Mouse (Mus musculus): ENCODE results near the gene Rfx8.

Rfx8 gene

DNA sequence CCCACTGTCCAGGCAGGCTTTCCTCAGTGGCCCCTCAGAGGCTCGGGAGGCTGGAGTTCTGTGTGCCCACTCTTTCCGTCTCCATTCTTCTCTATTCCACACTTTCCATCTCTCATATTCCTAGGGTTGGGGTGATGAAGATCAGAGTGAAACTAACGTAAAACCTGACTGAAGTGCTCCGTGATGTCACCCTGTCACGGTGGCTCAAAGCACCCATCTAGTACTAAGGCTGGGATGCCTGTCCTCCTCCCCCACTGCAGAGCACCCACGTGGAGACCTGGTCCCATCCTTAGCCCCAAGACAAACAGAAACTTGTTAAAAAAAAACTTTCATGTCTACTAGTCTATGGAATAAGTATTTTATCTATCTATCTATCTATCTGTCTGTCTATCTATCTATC lies 14.1 kb upstream of the Rfx8 start:
- DNase-seq (ENCODE audit: low spot score in 2 of 2) = no peak

DNA sequence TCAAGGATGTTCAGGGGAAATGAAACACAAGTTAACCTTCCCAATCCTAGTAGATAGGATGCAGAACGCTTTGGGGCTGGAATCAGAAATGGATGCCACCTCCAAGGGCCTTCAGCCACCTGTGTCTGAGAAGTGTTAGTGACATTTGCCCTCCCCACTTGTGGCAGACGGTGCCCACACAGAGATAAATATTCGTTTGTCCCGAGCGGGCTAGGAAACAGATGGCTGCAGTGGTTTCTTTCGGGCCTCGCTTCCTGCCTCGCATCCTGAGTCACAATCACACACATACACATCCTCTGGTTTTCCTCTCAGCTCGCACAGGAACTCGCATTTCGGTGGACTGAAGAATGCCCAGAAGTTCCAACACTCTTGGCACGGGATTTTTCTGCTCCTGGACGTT lies 13.5 kb upstream of the Rfx8 start:
- no peak for DNase-seq (ENCODE audit: low spot score in 2 of 2)

DNA sequence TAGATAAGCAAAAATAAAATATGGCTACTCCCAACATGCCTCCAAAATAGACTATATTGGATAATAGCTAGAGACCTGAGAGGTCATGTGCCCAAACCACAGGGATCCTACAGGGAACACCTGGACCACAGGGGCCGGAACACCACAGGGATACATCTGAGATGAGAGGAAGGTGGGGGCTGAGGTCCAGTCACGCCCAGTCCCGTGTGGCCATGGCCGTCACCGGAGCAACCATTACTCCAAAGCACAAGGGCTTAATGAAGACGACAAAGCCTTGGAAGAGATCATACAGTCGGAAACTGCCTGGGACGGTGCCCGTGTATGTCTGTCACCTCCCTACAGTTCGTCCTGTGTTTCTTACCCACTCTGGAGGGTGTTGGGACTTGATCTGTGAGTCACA lies 13.1 kb upstream of the Rfx8 start:
- no peak for DNase-seq (ENCODE audit: low spot score in 2 of 2)

DNA sequence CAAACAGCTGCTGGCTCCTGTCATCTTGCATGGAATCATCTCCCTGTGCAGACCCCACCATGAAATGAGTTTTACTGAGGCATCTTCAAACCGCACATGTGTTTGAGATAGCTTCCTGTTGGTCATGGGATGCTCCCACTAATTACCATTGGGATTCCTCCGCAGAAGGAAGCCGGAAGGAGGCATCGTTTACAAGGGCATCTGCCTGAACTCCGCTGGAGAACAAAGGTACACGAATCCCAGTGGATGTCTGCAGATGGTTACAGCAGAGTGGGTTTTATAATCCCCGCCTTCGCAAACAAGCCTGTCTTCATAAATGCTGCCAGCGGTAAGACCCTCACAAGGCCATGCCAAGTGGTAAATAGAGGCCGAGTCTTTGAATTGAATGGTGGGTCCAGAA lies 11.3 kb upstream of the Rfx8 start:
- DNase-seq (ENCODE audit: low spot score in 2 of 2) = no peak

DNA sequence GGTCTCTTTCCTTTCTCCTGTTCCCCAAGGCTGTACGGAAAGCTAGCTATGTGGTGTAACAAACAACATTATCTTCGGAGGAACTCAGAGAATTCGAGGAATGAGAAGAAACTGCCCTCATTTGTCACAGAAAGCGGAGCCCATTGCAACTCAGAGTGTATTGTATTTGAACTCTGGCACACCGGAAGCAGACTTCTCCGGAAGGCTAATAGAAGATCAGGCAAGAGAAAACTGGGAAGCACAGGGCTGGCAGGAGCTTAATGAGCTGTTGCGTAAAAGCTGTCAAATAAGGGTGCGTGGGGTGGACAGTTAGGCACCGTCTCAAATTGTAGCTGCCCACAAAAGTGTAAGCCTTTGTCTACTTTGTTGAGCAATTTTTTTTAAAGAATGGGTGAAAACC lies 10.7 kb upstream of the Rfx8 start:
- DNase-seq (ENCODE audit: low spot score in 2 of 2) = no peak

DNA sequence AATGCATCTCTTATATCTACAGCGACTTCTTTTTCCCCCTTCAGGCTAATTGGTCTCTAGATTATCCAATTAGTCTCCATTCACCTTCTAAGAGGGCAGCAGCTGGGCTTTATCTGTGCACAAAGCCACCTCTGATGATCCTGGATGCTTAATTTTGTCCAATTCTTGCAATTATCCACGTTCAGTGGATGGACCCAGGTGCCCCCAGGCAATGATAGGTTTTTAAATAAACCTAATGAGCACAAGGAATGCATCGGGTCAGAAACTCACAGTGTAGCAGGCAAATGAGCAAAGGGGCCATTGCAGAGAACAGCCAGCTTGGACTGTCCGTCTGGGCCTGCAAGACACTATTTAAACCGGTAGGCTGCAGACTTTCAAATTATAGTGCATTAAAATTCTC lies 10.1 kb upstream of the Rfx8 start:
- DNase-seq (ENCODE audit: low spot score in 2 of 2) = no peak

DNA sequence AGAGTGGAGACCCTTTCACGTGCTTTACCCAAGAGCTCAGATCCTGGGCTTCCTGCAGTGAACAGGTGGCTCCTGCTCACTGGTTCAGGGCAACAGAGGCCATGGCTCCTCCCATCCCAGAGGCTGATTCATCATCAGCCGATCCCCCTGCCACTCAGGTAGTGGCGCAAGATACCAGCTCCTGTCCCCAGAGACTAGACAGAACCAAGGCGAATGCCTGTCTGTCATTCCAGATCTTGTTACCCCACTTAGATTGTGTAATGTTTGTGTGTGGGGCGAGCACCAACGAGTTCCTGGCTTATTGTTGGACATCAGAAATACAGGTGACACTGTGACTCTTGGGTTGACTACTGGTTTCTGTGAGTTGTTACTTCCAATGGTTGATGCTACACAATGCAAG lies 9.1 kb upstream of the Rfx8 start:
- no peak for DNase-seq (ENCODE audit: low spot score in 2 of 2)

DNA sequence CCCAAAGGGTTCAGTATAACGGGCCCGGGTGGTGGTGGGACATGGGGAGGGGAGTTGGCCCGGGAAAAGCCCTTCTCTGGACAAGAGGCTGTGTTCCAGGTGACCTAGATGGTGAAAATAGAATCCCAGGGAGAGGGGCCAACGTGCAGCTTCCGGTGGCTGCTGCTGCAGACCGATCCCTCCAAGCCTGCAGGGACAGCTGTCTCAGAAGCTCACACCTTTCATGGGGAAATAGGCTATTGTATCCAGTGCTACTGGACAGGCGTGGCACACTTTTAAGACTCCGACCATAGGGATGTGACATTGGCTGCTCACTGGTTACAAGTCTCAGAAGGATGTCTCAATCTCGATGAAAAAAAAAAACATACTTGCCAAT lies 542 bp upstream of the Rfx8 start:
- DNase-seq (ENCODE audit: low spot score in 2 of 2) = no peak

DNA sequence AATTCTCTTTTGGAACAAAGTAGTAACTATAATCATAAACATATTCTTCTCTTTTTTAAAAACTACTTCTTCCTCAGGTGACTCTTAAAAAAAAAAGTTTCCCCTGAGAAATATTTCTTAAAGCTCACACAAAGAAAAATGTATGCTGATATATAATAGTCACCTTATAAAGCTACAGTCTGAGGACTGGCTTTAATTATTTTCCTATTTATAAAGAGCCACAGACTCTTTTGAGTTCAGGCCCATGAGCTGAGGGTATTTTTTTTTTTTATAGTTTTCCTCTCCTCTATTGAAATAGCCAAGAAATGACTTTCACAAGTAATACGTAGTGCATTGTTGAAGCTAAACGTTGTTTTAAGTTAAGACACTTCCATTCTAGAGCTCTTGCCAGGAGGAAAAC lies 611 bp downstream of the Rfx8 start:
- DNase-seq (ENCODE audit: low spot score in 2 of 2) = no peak

DNA sequence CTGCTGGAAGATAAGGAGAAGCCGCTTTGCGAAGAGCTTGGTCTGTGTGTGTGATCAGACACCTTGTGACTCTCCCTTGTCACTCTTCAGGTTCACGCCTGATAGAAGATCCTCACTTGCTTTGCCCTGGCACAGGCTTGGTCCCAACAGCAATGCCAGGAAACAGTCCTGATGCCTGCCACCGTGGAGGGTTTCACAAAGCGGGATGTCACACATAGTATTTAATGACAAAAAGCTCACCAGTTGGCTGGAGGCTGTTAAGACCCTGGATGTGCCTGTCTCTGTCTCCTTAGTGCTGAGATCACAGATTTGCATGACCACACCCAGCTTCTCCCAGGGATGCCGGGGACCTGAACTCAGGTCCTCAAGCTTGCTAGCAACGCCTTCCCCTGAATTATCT lies 5.2 kb downstream of the Rfx8 start:
- DNase-seq (ENCODE audit: low spot score in 2 of 2) = no peak

DNA sequence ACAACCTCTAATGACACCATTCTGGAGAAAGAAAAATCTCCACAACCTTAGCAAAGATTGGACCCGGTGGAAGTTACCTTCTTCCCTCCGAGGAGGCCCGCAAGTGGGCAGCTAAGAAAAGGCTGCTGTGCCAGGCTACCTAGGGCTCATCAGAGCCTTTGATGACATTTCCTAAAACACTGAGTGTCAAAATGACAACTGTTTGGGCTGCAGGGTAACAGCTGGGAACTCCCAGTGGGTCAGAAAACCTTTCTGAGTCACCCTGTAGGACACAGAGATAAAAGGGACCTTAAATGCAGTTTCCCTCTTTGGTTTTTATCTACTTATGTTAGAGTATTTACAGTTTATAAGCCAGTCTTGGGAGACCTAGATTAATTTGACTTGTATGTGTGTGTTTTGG lies 6.1 kb downstream of the Rfx8 start:
- no peak for DNase-seq (ENCODE audit: low spot score in 2 of 2)

DNA sequence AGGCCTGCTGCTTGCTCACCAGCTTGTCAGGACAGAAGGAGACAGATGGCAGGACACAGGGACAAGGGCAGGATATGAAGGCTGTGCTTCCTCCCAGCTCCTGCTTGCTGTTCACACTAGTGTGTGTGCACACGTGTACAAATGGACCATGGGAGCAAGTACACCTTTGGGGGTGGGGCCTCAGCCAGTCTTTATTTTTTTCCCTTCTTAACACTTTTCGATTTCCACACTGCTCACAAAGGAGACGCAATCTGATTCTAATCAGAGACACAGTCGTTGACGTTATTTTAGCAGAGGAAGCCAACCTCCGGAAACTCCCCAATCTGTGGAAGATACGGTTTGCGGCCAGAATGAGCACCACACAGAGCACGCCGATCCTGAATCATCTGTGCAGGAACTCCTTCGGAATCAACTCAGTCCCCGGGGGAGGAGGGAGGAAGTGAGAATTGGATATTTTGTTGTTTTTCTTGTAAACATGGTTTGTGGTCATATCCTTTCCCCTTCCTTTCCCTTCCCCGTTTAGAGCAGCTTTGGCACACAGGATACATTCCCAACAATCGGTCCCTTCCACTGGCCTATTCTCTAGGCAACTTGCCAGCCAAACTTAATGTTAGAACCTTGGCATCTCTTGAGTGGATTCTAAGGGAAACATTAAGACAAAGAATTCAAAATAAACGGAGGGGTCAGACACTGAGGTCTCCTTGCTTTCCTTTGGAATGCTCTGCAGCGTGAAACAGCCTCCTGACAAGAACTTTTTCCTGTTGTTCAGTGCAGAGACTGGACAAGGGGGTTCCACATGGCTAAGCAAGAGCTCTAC lies 6.7 kb downstream of the Rfx8 start:
- DNase-seq (ENCODE audit: low spot score in 2 of 2) = no peak

DNA sequence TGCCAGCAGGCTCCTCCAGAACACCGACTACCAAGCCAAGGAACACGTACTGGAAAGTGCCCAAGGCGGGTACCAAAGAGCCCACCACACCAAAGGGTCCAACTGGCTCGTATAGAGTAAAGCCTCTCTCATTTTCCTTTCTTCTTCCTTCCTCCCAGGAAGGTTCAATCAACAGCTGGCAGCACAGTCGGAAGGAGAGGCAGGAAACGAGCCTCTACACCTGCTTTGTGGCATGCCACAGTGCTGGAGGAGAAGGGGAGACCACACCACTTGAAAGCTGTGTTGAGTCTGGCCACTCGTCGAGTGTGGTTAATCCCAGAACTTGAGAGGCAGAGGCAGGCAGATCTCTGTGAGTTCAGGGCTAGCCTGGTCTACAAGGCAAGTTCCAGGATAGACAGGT lies 7.5 kb downstream of the Rfx8 start:
- no peak for DNase-seq (ENCODE audit: low spot score in 2 of 2)

DNA sequence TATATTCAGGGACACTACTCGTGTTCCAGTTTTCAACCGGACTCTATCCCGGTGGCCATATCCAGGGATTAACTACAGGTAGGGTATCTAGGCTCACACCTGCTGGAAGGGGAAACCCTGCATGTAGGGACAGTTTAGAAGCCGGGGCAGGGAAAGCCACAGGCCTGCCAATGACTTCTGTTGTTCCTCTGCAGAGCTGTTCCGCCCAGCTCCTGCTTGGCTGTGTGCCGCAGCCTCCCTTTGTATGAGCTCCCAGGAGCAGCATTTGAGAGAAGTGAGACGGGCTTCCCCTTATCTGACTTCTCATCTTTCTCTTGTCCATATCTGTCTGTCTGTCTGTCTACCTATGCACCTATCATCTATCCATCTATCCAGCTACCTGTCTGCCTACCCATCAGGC lies 8.5 kb downstream of the Rfx8 start:
- no peak for DNase-seq (ENCODE audit: low spot score in 2 of 2)

DNA sequence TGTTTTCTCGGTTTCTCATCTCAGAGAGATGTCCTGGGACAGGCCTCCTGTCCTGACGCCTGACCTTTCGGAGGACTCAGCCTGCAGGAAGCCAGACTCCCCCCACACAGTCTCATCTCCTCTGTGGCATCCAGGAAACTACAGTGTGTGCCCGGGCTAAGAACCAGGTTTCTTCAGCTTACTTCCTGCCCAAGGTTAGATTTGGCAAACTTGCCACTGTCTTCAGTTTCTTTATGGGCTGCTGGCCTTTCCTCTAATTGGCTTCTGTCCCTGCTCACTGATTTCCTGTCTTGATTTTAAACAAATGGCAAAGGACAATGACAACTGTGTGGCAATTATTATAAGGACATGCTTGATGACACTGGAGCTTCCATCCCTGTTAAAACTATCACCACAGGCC lies 10.2 kb downstream of the Rfx8 start:
- no peak for DNase-seq (ENCODE audit: low spot score in 2 of 2)

DNA sequence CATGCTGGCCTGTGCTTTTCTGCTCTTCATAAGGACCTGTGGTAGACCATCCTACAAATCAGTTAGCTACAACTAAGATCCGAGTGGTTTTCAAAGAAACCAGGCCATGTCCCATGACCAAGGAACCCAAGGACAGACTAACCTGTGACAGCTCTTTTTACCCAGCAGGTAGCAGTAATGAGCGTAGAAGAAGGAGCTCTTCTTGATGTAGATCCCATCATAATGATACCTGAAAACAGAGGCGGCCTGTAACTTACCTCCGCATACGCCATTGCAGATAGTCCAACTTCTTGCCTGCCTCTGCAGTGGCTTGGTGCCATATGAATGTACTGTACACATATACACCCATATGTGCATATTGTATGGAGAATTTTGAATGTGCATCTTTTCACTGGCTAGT lies 10.8 kb downstream of the Rfx8 start:
- DNase-seq (ENCODE audit: low spot score in 2 of 2) = no peak

DNA sequence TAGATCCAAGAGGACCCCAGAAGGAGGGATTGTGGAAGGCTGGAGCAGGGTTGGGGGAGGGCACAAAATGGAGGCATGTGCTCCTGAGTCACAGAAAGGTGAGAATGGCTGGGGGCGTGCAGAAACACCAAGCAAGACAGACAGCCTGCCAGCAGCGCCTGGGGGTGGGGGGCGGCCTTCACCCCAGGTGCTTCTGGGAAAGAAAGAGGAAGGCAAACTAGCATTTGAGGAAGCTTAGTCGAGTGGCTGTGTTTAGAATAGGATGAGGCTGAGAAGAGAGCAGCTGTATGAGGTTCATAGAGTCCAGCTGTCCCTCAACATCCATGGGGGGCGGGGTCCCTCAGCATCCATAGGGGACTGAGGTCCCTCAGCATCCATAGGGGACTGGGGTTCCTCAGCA lies 12.0 kb downstream of the Rfx8 start:
- DNase-seq (ENCODE audit: low spot score in 2 of 2) = no peak

DNA sequence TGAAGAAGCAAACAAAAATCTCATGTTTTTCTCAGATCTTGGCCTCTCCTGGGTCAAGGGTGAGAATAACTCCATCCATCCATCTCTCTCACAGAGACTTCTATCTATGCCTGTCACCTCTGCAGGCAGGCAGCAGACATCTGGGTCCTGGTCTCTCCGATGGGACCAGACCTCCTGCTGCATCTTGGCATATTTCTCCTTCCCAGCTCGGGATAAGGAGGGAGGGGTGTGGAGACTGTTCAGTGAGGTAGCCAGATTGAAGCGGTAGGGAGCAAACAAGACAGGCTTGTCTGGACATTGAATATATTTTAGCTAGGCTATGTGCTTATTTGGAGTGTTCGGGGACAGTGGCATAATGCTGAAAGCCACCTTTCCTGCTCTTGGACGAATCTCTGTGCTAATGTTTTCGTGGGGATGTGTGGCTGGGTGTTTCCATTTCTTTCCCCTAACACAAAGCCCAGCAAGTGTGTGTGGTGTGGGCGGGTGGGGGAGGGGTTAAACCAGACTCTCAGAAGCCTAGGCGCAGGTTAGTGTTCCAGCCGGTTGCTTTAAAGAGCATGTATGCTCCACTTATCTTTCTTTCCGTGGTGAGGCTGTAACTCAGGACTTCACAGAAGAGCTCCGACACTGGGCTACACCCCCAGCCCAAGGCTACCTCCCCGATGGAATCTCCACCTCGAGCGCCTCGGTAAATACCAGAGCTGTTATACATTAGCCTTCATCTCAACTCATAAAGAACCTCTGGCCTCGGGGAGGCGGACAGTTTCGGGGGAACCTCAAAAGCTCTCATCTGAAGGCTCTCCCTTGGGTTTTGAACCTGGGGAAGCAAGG lies 18.4 kb downstream of the Rfx8 start:
- no peak for DNase-seq (ENCODE audit: low spot score in 2 of 2)

DNA sequence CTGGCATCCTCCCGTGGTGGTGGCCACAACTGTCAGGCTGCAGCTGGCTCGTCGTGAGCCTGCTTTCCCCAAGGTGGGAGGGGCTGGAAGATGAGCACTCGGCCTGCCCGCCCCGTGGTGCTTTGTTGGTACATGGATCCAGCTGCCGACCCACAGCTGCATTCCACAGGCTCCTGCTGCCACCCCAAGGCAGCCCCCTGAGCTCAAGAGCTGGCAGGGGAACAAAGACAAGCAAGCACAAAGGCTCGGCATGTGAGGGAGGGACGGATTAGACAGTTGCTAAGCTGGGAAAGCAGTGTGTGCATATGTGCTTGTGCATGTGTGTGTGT lies 19.6 kb downstream of the Rfx8 start:
- DNase-seq (ENCODE audit: low spot score in 2 of 2) = no peak

DNA sequence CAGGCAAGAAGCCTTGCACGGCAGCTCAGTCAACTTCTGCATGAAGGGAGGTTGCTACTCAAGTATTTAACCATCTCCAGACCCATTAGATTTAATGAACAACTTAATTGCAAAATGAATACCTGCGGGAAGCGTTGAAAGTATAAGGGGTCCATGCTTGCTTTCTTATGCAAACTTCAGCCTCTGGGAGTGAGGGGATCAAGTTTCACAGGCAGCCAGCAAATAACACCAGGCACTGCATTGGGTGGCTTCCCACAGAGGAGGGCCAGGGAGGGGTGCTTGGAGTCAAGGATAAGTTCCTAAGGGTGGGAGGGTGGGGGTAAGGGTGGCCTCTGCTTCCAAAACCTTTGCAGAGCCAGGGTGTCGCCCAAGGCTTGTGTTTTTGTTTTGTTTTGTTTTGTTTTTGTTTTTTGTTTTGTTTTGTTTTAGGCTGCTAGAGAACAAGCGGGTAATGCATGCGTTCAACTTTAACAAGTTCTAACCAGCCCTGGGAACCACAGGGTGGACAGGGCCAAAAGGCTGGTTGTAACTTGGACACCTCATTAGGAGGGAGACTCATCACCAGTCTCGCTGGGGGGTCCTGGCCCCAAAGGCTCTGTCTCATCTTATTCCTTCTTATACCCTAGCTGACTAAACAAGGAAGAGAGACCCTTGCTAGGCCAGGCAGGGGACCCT lies 20.1 kb downstream of the Rfx8 start:
- DNase-seq (ENCODE audit: low spot score in 2 of 2) = no peak

DNA sequence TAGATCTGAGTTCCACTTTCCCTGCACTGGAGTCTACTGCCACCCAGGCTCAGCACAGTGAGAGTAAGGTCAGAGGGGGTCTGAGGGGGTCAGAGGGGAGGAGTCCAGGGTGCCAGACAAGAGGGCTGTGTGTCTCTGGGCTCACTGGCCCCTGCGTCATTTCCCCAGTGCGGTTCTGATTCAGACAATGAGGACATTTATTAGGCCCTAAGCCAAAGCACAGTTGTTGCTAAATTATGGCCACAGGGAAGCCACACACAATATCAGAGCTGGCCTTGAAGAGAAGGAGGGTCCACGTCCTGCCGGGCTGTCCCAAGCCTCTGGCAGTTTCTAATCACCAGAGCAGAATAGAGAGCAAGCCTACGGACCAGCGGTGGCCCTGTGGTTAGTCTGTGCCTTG lies 22.3 kb downstream of the Rfx8 start:
- DNase-seq (ENCODE audit: low spot score in 2 of 2) = no peak

DNA sequence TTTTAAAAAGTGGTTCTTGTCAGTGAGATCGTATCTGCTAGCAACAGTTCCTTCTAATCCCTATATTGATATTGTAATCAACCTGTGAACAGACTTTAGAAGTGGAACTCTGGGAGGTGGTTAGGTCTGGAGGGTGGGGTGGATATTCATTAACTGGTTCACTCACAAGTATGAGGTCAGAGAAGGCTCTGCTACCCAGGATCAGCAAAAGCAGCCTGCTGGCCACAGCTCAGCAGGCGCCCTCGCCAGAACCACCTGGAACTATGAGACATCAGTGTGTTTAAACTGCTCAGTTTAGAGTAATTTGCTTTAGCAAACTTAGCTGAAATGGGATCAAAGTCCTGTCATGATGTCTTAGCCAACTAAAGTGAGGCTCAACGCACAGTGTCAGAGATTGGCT lies 25.6 kb downstream of the Rfx8 start:
- DNase-seq (ENCODE audit: low spot score in 2 of 2) = no peak

DNA sequence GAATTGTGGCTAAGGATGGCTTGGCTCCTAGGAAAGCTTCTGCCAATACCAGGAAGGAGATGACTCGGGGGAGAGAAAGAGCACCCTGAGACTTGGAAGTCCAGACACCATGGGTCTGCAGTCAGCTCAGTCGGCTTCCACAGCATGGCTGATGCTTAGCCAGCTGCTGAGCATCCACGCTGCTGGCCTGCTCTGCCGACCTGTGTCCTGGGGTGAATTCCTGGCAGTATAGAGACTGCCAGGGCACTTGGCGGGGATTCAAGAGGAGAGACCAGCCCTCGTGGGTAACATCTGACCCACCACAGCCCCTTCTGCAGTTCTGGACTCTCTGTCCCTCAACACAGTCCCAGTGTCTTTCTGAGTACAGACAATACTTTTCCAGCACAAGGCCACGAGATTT lies 26.0 kb downstream of the Rfx8 start:
- no peak for DNase-seq (ENCODE audit: low spot score in 2 of 2)
